Mouse (Mus musculus): Measurements from ENCODE around the gene Fsd1. TPM values are rescaled to one million over a fixed set of nuclear protein-coding genes. Genes with fewer than 3 reads are reported as not detected.

The Fsd1 gene
- total and polyA plus RNA-seq, 3 experiments, result 0.35 to 0.61 (median 0.50) TPM

DNA sequence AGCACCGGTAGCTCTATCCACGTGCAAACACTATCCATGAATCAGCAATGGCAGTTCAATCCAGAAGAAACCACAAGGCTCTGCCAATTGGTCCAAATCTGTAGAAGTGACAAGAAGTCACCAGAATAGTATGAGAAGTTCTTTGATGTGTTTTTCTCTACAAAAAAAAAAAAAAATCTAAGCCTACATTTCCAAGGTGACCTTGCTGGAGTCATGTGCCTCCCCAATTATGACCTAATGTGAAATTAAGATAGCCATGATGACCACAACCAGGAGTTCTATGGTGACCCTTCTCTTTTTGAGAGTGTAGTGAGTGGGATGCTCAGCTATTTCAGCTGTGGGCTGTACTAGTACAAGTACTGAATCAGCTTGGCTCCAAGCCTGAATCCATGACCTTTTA, 36.9 kb upstream of the Fsd1 start, which contains the start of gene Zfp119b:
Gene Zfp119b, minus strand, starts transcription at position 101 of the 400 bp plus-strand sequence.
- intact Hi-C loops (cut with DNase I), result loop anchor here (5.0 kb wide), 1 partner anchor 57 kb away; the partner anchor contains the start of gene Zfp959
- Histone ChIP-seq H3K9ac (ENCODE audit: low read depth, low read length) (no peak within 1 kb of the TSS), H3K79me2 (replicated peaks; ENCODE audit: control insufficient read depth, insufficient read depth, low read length) (no peaks in the 10 kb centered on the region)

DNA sequence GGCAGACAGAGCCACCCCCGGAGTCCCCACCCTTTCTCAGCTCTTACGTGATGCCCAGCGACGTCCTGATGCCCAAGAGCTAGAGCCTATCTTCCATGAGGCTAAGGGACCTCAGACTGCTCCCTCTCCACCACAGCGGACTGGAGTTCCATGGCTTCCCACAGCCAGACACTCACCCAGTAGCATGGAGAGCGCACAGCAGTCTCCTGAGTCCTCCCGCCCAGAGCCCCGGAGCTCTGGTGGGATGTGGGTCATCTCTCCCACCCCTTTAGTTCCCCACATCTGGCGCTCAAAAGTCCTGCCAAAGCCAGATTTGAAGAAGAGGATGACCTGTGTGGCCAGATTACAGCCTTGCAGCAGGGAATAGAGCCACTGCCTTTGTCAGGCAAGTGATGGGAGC, 35.7 kb upstream of the Fsd1 start:
- DNase-seq, result no peak
- Histone ChIP-seq H3K9ac (ENCODE audit: low read depth, low read length) (no peak overlapping the region), H3K27me3 (ENCODE audit: control insufficient read depth, insufficient read depth, low read length) (no peaks in the 10 kb centered on the region), H3K36me3 (ENCODE audit: control insufficient read depth, insufficient read depth, low read length) (no peaks in the 10 kb centered on the region), H3K79me2 (replicated peaks; ENCODE audit: control insufficient read depth, insufficient read depth, low read length) (no peaks in the 10 kb centered on the region), H3K4me1 (ENCODE audit: control insufficient read depth, insufficient read depth, low read length) (no peaks in the 10 kb centered on the region), H3K4me3 (no peak overlapping the region), H3K27ac (no peak overlapping the region)
- intact Hi-C loops (cut with DNase I), result loop anchor here (10.0 kb wide), 1 partner anchor 304 kb away; the partner anchor contains the start of gene Fem1a
- 67% methylated on average over 9 of the region's 9 CpGs for WGBS
- TF ChIP-seq CTCF (IDR thresholded peaks at IDR 0.05), result no peak
- TF ChIP-seq POLR2A (IDR thresholded peaks at IDR 0.05; ENCODE audit: insufficient read depth, low read depth, low read length), result no peak
- no peak for TF ChIP-seq EP300 (IDR thresholded peaks at IDR 0.05; ENCODE audit: insufficient read depth, low read depth, low read length)

More for the DNA sequence above, 36.9 kb upstream of the Fsd1 start, which contains the start of gene Zfp119b:
- Histone ChIP-seq H3K4me3 (no peak within 1 kb of the TSS), H3K4me1 (ENCODE audit: control insufficient read depth, insufficient read depth, low read length) (no peaks in the 10 kb centered on the region; the same call in 1 of the 2 replicates), H3K36me3 (ENCODE audit: control insufficient read depth, insufficient read depth, low read length) (no peaks in the 10 kb centered on the region), H3K27ac (no peak within 1 kb of the TSS), H3K27me3 (ENCODE audit: control insufficient read depth, insufficient read depth, low read length) (no peaks in the 10 kb centered on the region)
- DNase-seq, result no peak
- 79% methylated on average over 2 of the region's 2 CpGs for WGBS
- no peak for TF ChIP-seq EP300 (IDR thresholded peaks at IDR 0.05; ENCODE audit: insufficient read depth, low read depth, low read length)
- no peak for TF ChIP-seq CTCF (IDR thresholded peaks at IDR 0.05)
- no peak for TF ChIP-seq POLR2A (IDR thresholded peaks at IDR 0.05; ENCODE audit: insufficient read depth, low read depth, low read length)

DNA sequence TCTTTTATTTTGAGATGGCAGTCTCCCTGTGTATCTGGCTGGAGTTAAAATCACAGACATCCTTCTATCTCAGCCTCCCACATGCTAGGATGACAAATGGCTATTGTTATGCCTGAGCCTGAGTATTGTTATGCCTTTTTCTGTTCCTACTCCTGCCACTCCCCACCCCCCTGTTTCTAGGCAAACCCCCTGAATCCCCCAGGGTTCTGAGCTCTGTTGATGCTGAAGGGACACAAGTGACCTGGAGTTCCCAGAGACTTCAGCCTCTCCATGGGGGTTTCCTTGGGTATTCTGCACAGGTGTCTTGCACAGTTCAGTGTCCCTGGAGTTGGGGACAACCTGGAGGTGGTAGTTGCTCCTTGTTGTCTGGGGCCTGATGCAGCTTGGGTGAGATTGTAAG, 34.3 kb upstream of the Fsd1 start:
- Histone ChIP-seq H3K36me3 (ENCODE audit: control insufficient read depth, insufficient read depth, low read length) (no peaks in the 10 kb centered on the region), H3K27me3 (ENCODE audit: control insufficient read depth, insufficient read depth, low read length) (no peaks in the 10 kb centered on the region), H3K4me3 (no peak overlapping the region), H3K79me2 (replicated peaks; ENCODE audit: control insufficient read depth, insufficient read depth, low read length) (no peaks in the 10 kb centered on the region), H3K4me1 (ENCODE audit: control insufficient read depth, insufficient read depth, low read length) (no peaks in the 10 kb centered on the region), H3K9ac (ENCODE audit: low read depth, low read length) (no peak overlapping the region), H3K27ac (no peak overlapping the region)
- intact Hi-C loops (cut with DNase I), result loop anchor here (10.0 kb wide), 1 partner anchor 303 kb away; the partner anchor contains the start of gene Fem1a
- TF ChIP-seq CTCF (IDR thresholded peaks at IDR 0.05), result no peak
- DNase-seq, result no peak

DNA sequence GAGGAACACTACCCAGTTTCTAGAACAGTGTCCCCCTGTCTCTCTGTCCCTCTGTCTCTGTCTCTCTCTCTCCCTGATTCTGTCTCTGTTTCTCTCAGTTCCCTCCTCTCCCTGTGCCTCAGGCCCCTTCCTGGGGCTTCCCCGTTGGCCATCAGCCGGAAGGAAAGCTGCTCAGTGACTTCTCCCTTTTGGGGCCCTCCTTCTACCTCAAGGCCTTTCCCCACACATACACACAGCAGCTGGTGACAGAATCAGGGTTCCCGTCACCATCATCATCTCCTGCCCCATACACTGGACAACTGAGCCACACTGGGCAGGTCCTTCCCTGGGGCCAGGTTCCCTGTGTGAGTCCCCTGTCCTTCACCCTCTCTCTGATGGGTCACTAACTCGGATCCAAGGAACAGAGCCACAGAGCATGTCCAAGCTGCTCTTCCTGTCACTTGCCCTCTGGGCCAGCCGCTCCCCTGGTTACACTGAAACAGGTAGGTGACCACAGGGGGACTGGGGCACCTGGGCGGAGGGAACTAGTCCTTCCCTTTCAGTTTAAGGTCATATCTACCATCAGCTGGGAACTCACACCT, 33.8 kb upstream of the Fsd1 start, which contains the start of gene Ebi3:
Gene Ebi3, plus strand, starts transcription at position 194 of the 581 bp plus-strand sequence.
- WGBS, result 68% methylated on average over 6 of the region's 6 CpGs
- Histone ChIP-seq H3K79me2 (replicated peaks; ENCODE audit: control insufficient read depth, insufficient read depth, low read length) (no peaks in the 10 kb centered on the region), H3K9ac (ENCODE audit: low read depth, low read length) (no peak within 1 kb of the TSS), H3K4me1 (ENCODE audit: control insufficient read depth, insufficient read depth, low read length) (no peaks in the 10 kb centered on the region; the same call in 1 of the 2 replicates), H3K4me3 (no peak within 1 kb of the TSS), H3K36me3 (ENCODE audit: control insufficient read depth, insufficient read depth, low read length) (no peaks in the 10 kb centered on the region), H3K27ac (no peak within 1 kb of the TSS), H3K27me3 (ENCODE audit: control insufficient read depth, insufficient read depth, low read length) (no peaks in the 10 kb centered on the region)
- TF ChIP-seq EP300 (IDR thresholded peaks at IDR 0.05; ENCODE audit: insufficient read depth, low read depth, low read length) (no peak), POLR2A (IDR thresholded peaks at IDR 0.05; ENCODE audit: insufficient read depth, low read depth, low read length) (no peak), CTCF (IDR thresholded peaks at IDR 0.05) (no peak)
- intact Hi-C loops (cut with DNase I), result loop anchor here (10.0 kb wide), 1 partner anchor 302 kb away; the partner anchor contains the start of gene Fem1a
- DNase-seq, result peak; percentile 23 to 47

DNA sequence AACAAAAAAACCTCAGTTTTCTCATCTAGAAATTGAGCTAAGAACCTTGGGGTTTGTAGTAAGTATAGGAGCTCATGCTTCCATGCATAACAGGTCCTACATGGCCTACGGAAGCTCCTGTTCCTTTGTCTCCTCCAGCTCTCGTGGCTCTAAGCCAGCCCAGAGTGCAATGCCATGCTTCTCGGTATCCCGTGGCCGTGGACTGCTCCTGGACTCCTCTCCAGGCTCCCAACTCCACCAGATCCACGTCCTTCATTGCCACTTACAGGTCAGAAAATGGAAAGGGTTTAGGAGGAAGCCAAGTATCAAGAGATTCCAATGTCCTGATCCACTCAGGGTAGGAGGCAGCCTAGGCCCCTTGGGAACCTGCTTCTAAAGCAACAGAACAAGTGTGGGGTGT, 32.6 kb upstream of the Fsd1 start:
- no peaks in the 10 kb centered on the region for H3K79me2 ChIP-seq (replicated peaks; ENCODE audit: control insufficient read depth, insufficient read depth, low read length)
- 61% methylated on average over 6 of the region's 6 CpGs for WGBS

DNA sequence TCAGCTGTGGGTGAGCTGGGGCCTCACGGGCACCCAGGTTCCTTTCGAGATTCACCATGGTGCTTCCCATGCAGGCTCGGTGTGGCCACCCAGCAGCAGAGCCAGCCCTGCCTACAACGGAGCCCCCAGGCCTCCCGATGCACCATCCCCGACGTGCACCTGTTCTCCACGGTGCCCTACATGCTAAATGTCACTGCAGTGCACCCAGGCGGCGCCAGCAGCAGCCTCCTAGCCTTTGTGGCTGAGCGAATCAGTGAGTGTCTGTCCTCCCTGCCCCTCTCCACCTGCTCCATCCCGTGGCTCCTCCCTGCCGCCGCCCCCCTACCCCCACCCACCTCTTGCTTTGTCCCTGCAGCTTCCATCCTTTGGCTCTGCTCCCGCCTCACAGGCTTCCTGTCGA, 32.1 kb upstream of the Fsd1 start:
- no peak overlapping the region for H3K9ac ChIP-seq (ENCODE audit: low read depth, low read length)
- H3K4me3 ChIP-seq, result no peak overlapping the region
- no peaks in the 10 kb centered on the region for H3K27me3 ChIP-seq (ENCODE audit: control insufficient read depth, insufficient read depth, low read length)
- H3K79me2 ChIP-seq (replicated peaks; ENCODE audit: control insufficient read depth, insufficient read depth, low read length), result no peaks in the 10 kb centered on the region
- 34% methylated on average over 16 of the region's 16 CpGs for WGBS
- intact Hi-C loops (cut with DNase I), result loop anchor here (10.0 kb wide), 1 partner anchor 301 kb away; the partner anchor contains the start of gene Fem1a
- DNase-seq, result peak in 1 of 2 experiments; percentile 15
- no peak overlapping the region for H3K27ac ChIP-seq
- H3K4me1 ChIP-seq (ENCODE audit: control insufficient read depth, insufficient read depth, low read length), result peaks cover 2% of the 10 kb centered on the region; the same call in 1 of the 2 replicates
- no peaks in the 10 kb centered on the region for H3K36me3 ChIP-seq (ENCODE audit: control insufficient read depth, insufficient read depth, low read length)
- no peak for TF ChIP-seq POLR2A (IDR thresholded peaks at IDR 0.05; ENCODE audit: insufficient read depth, low read depth, low read length)
- TF ChIP-seq CTCF (IDR thresholded peaks at IDR 0.05), result no peak
- TF ChIP-seq EP300 (IDR thresholded peaks at IDR 0.05; ENCODE audit: insufficient read depth, low read depth, low read length), result no peak

More for the DNA sequence above, 32.6 kb upstream of the Fsd1 start:
- no peak for TF ChIP-seq POLR2A (IDR thresholded peaks at IDR 0.05; ENCODE audit: insufficient read depth, low read depth, low read length)
- TF ChIP-seq CTCF (IDR thresholded peaks at IDR 0.05), result no peak
- no peak for TF ChIP-seq EP300 (IDR thresholded peaks at IDR 0.05; ENCODE audit: insufficient read depth, low read depth, low read length)
- H3K36me3 ChIP-seq (ENCODE audit: control insufficient read depth, insufficient read depth, low read length), result no peaks in the 10 kb centered on the region
- H3K27ac ChIP-seq, result no peak overlapping the region
- H3K27me3 ChIP-seq (ENCODE audit: control insufficient read depth, insufficient read depth, low read length), result no peaks in the 10 kb centered on the region
- H3K4me3 ChIP-seq, result no peak overlapping the region
- DNase-seq, result no peak
- intact Hi-C loops (cut with DNase I), result loop anchor here (10.0 kb wide), 1 partner anchor 301 kb away; the partner anchor contains the start of gene Fem1a
- H3K4me1 ChIP-seq (ENCODE audit: control insufficient read depth, insufficient read depth, low read length), result peaks cover 2% of the 10 kb centered on the region; the same call in 1 of the 2 replicates
- H3K9ac ChIP-seq (ENCODE audit: low read depth, low read length), result no peak overlapping the region

Measured in heart, adult 2 months (tissue).